Mouse (Mus musculus) testis, postnatal 10 days (tissue): ENCODE measurements around the gene Skil.

Experiments used
- DNase-seq: peaks from one replicate; pipeline ENCODE4 v3.0.0; 2021; ENCODE audit warnings: low spot score

The Skil gene

DNA sequence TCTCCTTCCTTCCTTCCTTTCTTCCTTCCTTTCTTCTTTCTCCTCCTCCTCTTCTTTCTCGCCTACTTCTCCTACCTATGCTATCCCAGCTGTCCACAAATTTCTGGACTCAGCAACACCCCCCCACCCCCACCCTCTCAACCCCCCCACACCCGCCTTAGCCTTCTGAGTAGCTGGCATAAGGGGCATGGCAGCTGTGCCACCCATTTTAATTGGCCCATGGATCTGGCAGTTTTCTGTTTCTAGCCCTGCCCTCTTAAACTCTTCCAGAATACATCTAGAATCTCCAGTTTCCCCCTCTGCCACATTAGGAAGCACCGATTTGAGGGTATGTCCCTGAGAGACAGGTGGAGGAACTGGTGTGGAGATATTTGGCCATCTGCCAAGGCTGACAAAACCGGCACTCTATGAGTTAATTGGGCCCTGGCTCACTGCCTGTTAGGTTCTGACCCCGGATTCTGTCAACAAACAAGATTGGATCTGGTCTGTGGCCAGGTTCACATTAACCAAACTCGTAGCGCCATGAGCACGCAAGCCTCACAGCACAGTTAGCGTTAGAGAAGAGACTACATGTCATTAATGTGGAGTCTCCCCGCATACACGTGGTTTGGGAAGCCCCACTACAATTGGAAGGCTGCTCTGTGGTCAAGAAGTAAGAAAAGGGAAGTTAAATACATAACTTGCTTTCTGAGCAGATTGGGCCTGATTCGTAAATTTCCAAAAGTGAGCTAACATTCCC, 11.2 kb upstream of the Skil start:
- DNase-seq: peak; percentile 64

DNA sequence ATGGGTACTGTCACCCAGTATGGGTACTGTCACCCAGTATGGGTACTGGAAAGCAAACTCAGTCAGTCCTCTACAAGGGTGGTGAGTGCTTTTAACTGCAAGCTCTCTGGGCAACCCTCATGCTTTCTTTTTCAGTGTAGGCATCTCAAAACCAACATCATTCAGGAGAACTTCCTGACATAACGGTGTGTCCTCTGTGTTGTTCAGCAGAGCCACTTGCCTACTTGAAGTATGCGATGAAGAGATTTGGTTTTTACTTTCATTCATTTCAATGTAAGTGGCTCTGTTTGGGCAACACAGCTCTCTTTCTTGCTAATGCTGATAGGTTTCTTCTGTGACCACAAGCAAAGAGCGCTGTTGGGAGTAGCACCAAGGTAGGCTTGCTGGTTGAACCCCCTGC, 9.9 kb upstream of the Skil start:
- no peak for DNase-seq

DNA sequence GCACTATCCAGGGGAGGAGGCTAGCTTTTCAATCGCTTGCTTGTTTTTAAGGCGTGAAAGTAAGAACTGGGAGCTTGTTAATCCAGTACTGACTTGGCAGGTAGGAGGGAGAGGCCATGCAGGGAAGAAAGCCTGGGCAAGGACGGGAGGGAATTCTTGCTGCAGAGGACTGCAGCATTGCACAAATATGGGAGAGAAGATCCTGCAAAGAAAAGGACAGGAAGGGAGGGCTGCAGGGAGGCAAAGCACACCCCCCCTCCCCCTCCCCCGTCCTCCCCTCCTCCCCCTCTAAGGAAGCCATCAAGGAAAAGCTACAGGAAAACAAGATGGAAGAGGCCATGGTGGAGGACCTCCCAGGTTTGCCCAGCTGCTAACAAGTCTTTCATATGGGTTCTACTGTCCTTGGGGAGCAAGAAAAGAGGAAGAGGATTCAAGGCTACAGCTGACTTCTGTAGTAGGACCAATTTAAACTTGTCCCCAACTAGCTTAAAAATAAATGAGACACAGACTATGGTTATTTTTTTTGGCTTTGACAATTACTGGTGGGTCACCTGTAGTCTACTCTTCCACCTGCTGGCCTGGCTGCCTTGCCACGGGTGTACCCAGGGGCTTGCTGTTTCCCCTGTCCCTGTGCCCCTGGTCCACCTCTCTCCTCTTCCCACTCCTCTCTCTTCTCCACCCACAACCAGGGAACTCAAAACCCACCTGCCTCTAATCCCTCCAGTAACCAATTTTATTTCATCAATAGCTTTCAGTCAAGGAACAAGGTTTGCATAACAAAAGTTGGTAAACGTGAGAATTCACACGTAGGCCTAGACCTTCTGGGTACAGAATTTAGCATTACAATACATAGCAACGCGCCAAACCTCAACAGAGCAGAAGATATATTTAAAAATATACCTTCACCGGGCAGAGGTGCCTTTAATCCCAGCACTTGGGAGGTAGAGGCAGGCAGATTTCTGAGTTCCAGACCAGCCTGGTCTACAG, 5.8 kb upstream of the Skil start:
- no peak for DNase-seq

GRCm38 (mm10) chr3:31089956-31090355, 4.9 kb upstream of the Skil start:
- no peak for DNase-seq

- DNase-seq: no peak
Measured at GRCm38 (mm10) chr3:31093196-31093595, 1.7 kb upstream of the Skil start.

DNA sequence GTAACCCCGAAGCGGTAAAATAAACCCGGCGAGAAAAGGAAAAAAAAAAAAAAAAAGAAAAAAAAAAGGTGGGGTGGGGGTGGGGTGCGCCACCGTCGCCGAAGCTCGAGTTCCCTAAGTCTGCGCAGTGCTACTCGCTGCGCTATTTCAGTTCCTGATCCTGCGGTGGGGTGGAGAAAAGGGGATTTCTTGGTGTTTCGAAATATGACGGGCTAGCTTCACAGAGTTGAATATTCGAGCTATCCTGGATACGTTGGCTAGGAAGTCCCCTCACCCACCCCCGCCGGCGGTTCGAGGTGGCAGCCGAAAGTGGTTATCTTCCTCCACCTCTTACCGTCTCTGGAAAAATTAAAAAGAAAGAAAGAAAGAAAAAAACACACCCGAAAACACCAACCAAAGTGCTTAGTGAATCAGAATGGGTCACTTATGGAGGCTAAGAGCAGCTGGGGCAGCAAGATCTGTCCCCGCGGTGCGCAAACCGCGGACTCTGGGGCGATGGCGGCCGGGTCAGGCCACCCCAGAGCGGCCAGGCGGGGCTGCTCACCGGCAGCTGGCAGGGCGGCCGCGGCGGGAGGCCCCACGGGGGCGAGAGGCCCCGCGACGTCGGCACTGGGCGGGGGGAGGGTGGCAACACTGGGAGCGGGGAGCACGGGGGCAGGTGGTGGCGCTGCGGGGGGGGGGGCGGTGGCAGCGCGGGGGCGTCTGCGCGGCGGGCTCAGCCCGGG, 1.1 kb upstream of the Skil start:
- peak; percentile 74 for DNase-seq

DNA sequence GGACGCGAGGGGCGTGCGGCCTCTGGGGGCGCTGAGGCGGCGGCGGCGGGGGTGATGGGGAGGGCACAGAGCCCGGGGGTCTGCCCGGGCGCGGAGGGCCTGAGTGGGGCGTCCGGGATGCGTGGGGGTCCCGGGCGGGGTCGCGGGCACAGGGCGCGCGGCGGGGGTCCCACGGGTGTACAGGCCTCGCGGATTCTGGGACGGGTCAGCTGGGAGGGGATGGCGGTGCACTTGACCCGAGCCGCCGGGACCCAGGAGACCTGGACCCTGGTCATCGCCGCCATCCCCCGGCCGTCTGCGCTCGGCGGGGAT, 277 bp downstream of the Skil start:
- no peak for DNase-seq

DNA sequence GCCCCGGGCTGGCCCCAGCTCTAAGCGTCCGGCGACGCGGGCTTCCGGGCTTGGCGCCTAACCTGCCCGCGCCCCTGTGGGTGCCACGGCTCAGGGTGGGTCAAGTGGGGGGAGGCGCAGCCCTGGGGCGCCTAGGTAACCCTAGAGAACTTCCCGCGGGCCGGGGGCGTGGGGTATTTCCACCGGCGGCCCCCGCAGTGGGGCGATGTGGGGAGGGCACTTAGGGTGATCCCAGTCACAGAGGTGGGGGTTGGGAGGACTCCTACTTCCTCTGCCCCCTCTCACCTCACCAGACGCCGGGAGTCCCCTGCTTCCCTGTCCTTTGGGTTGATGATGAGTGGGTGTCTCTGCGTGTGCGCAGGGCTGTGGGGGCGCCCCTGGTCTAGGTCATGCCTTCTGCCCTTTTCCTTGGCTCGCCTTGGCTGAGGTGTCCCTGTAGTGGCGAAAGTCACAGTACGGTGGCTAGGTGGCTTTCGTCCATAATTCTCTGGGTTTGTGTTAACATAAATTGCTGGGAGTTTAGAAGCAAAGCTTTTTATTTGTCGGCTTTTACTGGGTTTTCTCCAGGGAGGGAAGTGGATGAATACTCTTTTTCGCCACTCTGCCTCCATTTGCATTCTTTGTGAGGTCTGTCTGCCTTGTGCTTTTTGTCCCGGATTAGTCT, 765 bp downstream of the Skil start:
- peak; percentile 70 for DNase-seq

DNA sequence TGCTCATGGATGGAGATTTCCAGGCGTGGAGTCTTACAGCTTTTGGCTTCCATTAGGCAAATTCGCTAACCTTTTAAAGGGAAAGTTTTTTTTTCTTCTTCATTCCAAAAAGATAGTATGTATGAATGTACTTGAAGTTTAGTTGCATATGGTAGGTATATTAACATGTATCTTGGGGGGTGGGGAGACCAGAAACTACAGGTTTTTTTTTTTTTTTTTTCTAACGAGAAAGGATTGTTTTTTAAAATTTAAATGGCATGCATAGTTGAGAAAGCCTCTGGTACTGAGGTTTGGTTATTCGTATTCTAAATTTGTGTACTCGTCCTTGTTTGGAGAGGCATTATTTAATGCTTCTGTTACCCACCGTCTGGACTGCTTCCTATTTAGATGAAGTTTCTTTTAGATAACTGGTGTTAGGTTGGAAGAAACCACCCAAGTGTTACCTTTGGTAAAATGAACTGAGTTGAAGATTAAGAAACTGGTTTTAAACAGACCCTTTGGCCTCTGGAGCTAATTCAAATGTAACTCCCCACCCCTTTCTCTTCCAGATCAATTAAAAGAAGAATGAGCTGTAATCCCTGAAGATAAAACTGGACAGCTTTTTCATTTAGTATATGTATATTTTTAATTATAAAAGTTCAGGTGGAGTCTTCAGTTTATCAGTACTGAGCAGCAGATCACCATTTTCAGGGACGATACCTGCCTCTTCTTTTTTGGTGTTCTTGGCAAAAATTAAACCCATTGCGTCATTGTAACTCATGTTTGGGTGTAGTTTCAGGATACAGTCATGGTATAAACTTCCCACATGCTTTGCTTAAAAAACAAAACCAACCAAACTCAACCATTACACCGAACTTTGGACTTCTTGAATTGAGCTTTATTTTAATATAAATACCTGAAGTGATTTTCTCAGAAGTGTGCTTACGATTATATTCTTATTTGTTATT, 1.6 kb downstream of the Skil start:
- no peak for DNase-seq

DNA sequence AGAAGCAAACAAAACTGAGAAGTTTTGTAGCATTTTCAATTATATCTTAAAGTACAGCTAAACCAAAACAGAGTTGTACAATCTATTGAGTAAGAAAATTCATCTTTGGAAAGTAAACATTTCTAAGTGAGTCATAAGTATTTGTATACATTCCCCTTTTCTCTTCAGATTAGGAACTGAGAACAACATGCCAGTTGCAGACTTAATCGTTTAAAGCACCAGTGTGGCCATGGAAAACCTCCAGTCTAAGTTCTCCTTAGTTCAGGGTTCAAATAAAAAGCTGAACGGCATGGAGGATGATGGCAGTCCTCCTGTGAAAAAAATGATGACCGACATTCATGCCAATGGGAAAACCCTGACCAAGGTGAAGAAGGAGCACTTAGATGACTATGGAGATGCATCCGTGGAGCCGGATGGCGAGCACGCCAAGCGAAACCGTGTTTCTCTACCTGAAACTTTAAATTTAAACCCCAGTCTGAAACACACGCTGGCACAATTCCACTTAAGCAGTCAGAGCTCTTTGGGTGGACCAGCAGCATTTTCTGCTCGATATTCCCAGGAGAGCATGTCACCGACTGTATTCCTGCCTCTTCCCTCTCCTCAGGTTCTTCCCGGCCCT, 2.4 kb downstream of the Skil start:
- DNase-seq: peak; percentile 37

- DNase-seq: peak; percentile 30
Measured at GRCm38 (mm10) chr3:31097976-31098375, 3.1 kb downstream of the Skil start.

- peak; percentile 5 for DNase-seq
Measured at GRCm38 (mm10) chr3:31098556-31098955, 3.7 kb downstream of the Skil start.

GRCm38 (mm10) chr3:31100026-31100425, 5.2 kb downstream of the Skil start:
- no peak for DNase-seq

- DNase-seq: no peak
Measured at GRCm38 (mm10) chr3:31100802-31101201, 5.9 kb downstream of the Skil start.

GRCm38 (mm10) chr3:31104936-31105335, 10.1 kb downstream of the Skil start:
- no peak for DNase-seq

DNA sequence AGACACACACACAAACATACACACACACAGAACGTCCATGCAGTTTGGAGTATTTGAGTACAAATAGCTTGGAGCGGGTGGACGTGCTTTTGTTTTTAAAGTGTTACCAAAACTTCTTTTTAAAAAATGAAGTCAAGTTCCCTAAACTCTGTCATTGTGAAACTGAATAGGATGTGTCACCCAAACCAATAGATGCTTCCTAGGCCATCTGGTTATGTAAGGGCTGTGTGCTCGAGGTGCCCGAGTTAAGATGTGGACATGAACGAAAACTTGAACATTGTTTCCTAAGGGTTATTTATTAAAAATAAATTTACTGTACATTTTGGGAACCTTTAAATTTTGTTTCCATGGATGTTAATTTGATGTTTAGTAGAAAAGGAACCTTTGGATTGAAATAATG, 11.7 kb downstream of the Skil start:
- DNase-seq: no peak

- no peak for DNase-seq
Measured at GRCm38 (mm10) chr3:31107674-31108073, 12.8 kb downstream of the Skil start.

GRCm38 (mm10) chr3:31109108-31109507, 14.2 kb downstream of the Skil start:
- DNase-seq: no peak

DNA sequence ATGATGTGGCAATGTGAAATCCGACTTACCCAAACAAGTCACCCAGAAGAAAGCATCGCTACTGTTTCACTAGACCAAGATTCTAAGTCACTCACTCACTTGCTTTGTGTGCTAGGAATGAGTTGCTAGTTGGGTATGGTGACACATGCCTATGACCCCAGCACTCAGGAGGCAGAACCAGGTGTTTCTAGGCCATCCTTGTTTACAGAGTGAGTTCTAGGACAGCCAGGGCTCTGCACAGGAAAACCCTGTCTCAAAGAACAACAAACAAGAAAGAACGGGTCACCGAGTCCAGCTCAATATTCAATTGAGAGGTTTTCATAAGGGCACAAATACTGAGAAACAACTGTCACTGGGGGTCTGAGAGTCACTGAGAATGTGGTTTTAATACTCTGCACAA, 28.2 kb downstream of the Skil start:
- no peak for DNase-seq

DNA sequence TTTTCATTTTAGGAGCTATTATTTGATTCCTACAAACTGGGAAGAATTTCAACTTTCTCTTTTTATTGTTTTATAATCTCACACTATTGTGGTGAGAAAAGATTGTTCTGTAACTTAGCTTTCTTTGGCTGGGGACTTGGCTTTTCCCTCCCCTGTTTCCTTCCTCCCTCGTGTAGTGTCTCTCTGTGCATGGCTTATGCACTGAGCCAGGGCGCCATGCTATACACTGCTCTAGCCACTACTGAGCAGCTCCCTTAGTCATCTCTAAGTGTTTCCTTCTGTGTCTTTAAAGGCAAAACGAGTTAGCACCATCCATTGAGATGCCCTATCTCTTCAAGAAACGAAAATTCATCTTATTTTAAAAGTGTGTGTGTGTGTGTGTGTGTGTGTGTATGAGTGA, 31.4 kb downstream of the Skil start:
- no peak for DNase-seq

DNA sequence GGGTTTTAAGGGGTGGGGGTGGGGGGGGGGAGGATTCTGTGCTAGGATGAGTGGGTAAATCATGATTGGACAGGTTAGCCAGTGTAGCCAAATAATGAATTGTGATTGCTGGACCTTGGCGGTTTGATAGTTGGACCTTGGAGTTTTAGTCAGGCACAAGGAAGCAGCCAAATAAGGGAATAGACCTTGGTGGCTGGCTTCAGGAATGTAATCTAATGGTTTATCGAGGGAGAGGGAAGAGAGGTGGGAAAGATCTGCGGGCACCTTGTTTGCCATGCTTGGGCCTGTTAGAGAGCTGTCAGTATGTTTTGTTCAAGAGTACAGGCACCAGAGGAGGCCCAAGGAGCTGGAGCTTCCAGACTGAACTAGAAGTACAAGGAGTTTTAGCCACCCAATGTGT, 32.0 kb downstream of the Skil start:
- no peak for DNase-seq
